Mouse (Mus musculus): ENCODE results near the gene Ctdnep1.

Ctdnep1 gene

GRCm38 (mm10) chr11:69981141-69981762 is at the start of gene Ctdnep1:
Ctdnep1 (plus strand) TSS chr11:69981156.
- peak; percentile 46 for DNase-seq

DNA sequence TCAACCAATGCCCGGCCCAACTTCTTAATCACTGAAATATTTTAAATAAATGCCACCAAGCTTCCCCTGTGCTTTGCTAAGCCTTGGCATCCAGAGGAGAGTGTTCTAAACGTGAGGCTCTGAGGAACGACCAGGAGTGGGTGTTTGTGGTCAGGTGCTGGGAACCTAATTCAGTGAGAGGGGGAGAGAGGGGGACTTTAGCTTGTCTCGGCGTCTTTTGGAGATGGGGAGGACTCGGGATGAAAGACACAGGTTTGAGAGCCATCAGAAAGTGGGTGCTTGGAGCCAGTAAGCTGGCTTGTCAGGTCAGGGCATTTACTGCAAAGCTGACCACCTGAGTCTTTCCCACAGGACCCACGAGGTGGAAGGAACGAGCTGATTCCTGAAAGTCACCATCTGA is 49.2 kb upstream of the Ctdnep1 start:
- no peak for DNase-seq

DNA sequence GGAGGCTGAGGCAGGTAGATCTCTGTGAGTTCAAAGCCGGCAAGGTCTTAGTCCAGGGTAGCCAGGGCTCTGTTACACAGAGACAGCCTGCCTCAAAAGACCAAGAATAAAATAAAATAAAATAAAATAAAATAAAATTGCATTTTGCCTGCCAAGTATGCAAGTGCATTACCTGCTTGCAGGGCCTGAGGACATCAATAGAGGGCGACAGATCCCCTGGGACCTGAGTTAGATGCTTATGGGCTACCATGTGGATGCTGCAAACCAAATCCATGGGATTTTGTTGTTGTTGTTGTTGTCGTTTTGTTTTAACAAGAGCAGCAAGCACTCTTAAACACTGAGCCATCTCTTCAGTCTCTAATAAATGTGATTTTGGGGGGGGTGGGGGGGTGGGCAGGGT is 48.7 kb upstream of the Ctdnep1 start:
- DNase-seq = no peak

DNA sequence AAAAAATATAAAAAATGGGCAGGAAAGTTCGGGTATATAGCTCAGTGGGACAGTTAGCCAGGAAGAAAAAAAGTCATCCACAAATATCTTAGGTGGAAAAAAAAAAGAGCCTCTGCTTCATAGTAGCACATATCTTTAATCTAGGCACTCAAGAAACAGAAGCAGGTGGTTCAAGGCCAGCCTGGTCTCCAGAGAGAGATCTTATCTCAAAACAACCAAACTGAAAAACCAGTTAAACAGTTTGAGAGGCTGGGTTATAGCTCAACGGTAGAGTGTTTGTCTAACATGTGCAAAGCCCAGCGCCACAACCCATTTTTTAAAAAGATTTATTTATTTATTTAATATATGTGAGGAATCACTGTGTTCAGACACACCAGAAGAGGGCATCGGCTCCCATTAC is 47.9 kb upstream of the Ctdnep1 start:
- DNase-seq = no peak

DNA sequence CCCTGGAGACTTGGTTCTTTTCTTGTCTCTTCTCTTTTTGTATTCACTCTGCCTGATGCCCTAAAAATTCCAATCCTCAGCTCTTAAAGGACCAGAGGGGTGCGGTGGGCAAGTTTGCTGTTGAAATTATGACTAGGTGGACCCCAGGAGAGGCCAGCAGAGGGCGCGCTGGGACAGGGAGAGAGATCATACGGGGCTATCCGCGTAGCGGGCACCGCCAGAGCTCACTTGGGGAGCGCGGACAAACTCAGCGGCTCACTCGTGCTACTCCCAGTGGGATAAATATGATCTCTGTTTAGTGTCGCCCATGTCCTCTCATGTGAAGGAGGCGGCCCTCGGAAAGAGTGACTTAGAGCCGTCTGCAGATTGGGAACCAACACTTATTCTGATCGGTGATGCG is 46.8 kb upstream of the Ctdnep1 start:
- DNase-seq = peak; percentile 82

- DNase-seq = no peak
These were observed 46.3 kb upstream of the Ctdnep1 start for GRCm38 (mm10) chr11:69934681-69935080.

- peak; percentile 89 for DNase-seq
These were observed 45.6 kb upstream of the Ctdnep1 start, which contains the start of gene Ybx2 for GRCm38 (mm10) chr11:69935137-69935879. Ybx2 (plus strand) TSS chr11:69935796.

DNA sequence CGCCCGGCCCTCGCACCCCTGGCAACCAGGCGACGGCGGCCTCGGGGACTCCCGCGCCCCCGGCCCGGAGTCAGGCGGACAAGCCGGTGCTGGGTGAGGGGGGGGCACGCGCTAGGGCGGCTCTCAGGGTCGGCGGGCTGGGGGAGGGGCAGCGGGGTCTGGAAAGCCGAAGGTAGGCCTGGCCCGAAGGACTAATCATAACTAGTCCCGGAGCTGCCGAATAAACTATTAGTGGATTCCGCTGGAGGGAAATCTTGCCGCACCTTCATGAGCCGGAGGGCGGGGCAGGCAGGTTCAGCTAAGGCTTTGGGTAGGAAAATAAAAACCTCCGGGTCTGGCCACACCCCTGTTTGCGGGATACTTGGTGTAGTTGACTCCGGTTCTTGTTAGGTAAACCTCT is 44.8 kb upstream of the Ctdnep1 start:
- no peak for DNase-seq

DNA sequence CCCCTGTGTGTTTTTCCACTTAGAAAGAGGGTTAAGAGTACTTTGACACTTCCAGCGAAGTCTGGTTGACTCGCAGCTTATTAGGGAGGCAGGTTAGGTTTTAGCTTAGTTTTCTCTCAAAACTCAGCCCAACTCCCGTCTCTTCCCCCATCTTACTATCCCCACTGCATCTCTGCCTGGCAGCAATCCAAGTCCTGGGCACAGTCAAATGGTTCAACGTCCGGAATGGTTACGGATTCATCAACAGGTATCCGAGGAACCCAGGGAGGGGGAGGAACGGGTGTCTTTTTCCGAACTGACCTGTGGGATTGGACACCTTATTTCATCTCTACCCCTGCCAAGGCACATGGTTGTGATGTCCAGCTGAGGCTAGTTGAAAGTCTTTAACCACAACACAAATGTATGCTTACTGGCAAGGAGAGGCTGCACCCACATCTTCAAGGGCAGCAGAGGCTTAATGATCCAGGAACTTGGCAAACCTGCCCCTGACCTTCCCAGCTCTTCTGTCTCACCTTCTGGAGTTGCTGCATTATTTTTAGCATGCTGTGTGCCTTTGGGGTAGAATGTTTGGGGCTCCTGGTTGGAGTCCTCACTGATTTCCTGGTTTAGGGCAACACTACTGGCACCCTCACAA is 44.1 kb upstream of the Ctdnep1 start:
- no peak for DNase-seq

GRCm38 (mm10) chr11:69937385-69937784 is 43.6 kb upstream of the Ctdnep1 start:
- DNase-seq = no peak

- no peak for DNase-seq
These were observed 43.1 kb upstream of the Ctdnep1 start for GRCm38 (mm10) chr11:69937834-69938233.

GRCm38 (mm10) chr11:69938401-69938979 is 42.5 kb upstream of the Ctdnep1 start:
- DNase-seq = no peak

DNA sequence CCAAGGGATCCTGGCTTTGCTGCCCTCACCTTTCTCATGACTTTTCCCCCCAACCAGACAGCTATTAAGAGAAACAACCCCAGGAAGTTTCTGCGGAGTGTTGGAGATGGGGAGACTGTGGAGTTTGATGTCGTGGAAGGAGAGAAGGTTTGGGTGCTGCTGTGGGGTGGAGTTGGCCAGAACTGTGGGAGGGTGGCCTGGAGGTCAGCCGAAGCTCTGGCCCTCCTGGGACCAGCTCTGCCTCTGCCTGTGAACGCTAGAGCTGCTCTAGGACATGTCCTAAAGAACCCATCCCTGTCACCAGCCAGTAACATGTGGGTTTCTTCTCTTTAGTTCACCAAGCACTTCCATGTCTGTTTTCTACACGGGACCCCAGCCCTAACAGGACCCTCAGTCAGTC is 41.8 kb upstream of the Ctdnep1 start:
- no peak for DNase-seq

DNA sequence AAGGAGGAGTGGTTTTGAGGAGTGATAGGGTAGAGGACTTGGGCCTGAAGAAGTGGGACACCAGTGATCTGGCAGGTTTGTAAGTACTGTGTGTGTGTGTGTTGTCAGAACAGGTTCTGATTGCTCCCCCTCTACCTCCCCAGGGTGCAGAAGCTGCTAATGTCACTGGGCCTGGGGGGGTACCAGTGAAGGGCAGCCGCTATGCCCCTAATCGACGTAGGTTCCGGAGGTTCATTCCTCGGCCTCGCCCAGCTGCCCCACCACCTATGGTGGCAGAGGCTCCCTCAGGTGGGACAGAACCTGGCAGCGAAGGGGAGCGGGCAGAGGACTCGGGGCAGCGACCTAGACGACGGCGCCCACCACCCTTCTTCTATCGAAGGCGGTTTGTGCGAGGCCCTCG is 41.2 kb upstream of the Ctdnep1 start:
- no peak for DNase-seq

- no peak for DNase-seq
These were observed 40.0 kb upstream of the Ctdnep1 start for GRCm38 (mm10) chr11:69940962-69941361.

- DNase-seq = no peak
These were observed 35.7 kb upstream of the Ctdnep1 start for GRCm38 (mm10) chr11:69945216-69945615.

DNA sequence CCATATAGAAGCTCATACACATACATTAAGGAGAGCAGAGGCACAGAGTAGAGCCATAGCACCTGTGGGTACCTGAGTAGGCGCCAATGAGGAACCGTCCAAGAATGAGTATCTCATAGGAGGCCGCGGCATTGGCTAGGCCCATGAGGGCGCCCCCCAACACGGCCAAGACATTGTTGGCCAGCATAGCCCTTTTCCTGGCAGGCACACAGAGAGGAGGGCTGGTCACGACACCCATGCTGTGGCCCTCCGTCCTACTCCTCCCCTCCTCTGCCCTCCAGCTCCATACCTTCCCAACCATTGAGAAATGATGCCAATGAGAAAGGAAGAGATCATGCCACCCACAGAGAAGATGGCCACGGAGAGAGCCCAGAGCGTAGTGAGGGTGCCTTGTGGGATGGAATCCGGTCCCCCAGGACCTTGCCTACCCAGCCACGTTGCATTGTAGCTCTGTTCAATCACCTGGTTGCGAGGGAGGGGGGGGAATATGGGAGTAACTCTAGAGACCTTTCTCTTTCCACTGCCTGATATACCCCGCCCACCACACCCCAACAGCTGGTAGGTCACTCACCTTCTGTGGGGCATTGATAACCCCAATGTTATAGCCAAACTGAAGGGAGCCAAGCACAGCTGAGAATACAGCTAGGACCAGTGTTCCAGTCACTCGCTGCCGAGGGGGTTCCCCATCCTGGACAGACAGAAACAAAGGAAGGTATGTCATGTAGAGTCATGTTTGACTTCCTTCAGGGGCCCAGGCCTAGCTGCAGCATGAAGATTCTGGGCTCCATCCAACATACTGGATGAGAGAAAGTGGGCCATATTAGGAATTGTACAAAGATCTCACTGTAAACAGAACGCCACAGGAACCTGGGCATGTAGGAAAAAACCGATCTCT is 34.7 kb upstream of the Ctdnep1 start:
- DNase-seq = no peak

- no peak for DNase-seq
These were observed 33.5 kb upstream of the Ctdnep1 start for GRCm38 (mm10) chr11:69947337-69948065.

DNA sequence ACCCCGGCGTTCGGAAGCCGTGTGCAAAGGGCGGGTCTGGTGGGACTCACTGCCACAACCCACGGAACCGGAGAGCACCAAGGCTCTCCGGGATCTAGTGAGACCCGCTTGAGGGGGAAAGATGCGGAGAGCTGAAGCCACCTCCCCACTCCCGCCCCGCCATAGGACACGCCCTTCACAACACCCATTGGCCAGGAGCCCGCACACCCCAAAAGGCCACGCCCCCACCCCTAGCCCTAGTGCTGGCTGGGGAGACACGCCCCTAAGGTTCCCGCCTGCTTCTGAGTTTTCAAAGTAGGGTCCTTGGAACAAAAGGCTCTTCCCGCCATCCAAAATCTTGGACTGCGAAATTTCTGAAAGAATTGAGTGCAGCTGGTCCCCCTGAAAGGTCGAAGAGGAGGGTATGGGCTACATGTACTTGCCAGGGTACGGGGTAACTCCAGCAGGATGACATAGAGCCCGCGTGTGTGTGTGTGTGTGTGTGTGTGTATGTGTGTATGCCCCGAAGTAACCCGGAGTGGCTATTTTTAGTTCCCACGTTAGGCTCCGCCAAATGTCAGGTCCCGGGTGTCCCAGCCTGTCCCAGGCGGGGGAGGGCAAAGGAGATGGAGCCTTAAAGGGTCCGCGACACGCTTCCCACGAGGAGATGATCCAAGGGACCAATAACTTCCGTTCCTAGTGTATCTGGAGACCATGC is 32.7 kb upstream of the Ctdnep1 start, which contains the start of gene Slc2a4:
TSS of gene Slc2a4 (minus strand) at position 123 of the 697 bp plus-strand sequence.
- DNase-seq = no peak

DNA sequence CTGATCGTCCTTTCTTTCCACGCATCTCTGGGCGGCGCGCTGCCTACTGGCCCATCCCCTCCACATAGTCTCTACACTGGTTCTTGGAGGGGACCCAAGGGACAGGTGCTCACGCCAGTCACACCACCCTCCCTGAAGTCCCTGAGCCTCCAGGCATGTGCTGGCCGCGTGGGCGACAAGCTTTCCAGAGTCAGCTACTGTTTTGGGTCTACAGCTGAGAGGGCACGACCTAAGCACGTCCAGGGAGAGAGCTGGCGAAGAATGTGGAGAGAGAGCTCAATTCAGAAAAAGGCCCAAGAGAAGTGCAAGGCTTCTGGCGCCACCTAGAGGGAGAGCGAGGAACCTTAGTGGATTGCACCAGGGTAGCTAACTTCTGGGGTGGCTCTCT is 32.2 kb upstream of the Ctdnep1 start:
- peak; percentile 40 for DNase-seq

DNA sequence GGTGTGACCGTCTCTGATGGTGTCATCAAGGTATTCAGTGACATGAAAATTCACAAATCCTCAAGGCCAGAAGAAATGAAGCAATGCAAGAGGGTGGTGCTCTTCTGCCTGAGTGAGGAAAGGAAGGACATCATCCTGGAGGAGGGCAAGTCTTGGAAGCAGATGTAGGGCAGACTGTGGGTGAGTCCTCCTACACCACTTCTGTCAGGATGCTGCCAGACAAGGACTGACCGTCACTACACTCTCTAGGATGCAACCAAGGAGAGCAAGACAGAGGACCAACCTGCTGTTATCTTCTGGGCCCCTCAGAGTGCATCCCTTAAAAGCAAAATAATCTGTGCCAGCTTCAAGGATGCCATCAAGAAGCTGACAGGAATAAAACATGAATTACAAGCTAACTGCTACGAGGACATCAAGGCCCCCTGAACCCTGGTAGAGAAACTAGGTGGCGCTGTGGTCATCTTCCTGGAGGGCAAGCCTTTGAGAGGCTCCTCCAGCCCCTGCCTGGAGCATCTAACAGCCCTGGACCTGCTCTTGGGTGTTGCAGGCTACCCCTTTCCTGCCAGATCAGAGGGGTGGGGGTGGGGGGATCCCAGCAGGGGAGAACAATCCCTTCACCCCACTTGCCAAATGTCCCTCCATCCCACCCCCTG is 30.0 kb upstream of the Ctdnep1 start:
- DNase-seq = no peak

Data from right cerebral cortex, postnatal 25 days (tissue).